Mouse (Mus musculus): Measurements from ENCODE around the gene Golga3. TPM values are rescaled to one million over a fixed set of nuclear protein-coding genes. Genes with fewer than 3 reads are reported as not detected.

Golga3 gene
- polyA plus RNA-seq (2015; fragmentation: Nextera tagmentation; extraction: Ambion mirVana): 7.2 and 10.8 TPM in 2 replicates

GRCm38 (mm10) chr5:110176362-110177020 lies at the start of gene Golga3:
Golga3 (plus strand) TSS chr5:110176701.

GRCm38 (mm10) chr5:110135293-110136086 lies 41.0 kb upstream of the Golga3 start, which contains the start of gene Chfr:
Chfr (plus strand) TSS chr5:110135842.

GRCm38 (mm10) chr5:110230780-110231461 lies 54.4 kb downstream of the Golga3 start, which contains the start of gene Ankle2:
Ankle2 (plus strand) TSS chr5:110231004.

GRCm38 (mm10) chr5:110269141-110270101 lies 92.9 kb downstream of the Golga3 start, which contains the start of gene Pgam5:
Pgam5 (minus strand) TSS chr5:110269913.

Other genes starting within 250 kb of the Golga3 start
- gene Zfp932, start 180.2 kb upstream of the Golga3 start, polyA plus RNA-seq (2015; fragmentation: Nextera tagmentation; extraction: Ambion mirVana): 21.8 and 36.8 TPM in 2 replicates
- gene Gm17655, start 104.2 kb upstream of the Golga3 start, polyA plus RNA-seq (2015; fragmentation: Nextera tagmentation; extraction: Ambion mirVana): 2.0 and 2.4 TPM in 2 replicates
- 0.25 and 0.29 TPM in 2 replicates for gene Gm35315, start 82.3 kb upstream of the Golga3 start, polyA plus RNA-seq (2015; fragmentation: Nextera tagmentation; extraction: Ambion mirVana)
- gene Plcxd1, start 76.7 kb upstream of the Golga3 start, polyA plus RNA-seq (2015; fragmentation: Nextera tagmentation; extraction: Ambion mirVana): 0.44 and 0.55 TPM in 2 replicates
- 29.5 and 29.6 TPM in 2 replicates for gene Gtpbp6, start 68.5 kb upstream of the Golga3 start, polyA plus RNA-seq (2015; fragmentation: Nextera tagmentation; extraction: Ambion mirVana)
- 5.5 and 5.9 TPM in 2 replicates for gene Zfp605, start 66.6 kb upstream of the Golga3 start, polyA plus RNA-seq (2015; fragmentation: Nextera tagmentation; extraction: Ambion mirVana)
- 20.8 and 26.0 TPM in 2 replicates for gene Chfr, start 40.9 kb upstream of the Golga3 start, polyA plus RNA-seq (2015; fragmentation: Nextera tagmentation; extraction: Ambion mirVana)
- gene Ankle2, start 54.3 kb downstream of the Golga3 start, polyA plus RNA-seq (2015; fragmentation: Nextera tagmentation; extraction: Ambion mirVana): 14.0 and 21.3 TPM in 2 replicates
- 33.5 and 48.6 TPM in 2 replicates for gene Pgam5, start 93.2 kb downstream of the Golga3 start, polyA plus RNA-seq (2015; fragmentation: Nextera tagmentation; extraction: Ambion mirVana)
- 10.4 and 11.8 TPM in 2 replicates for gene Pxmp2, start 109.5 kb downstream of the Golga3 start, polyA plus RNA-seq (2015; fragmentation: Nextera tagmentation; extraction: Ambion mirVana)
- 5.2 and 6.4 TPM in 2 replicates for gene Pole, start 109.6 kb downstream of the Golga3 start, polyA plus RNA-seq (2015; fragmentation: Nextera tagmentation; extraction: Ambion mirVana)
- gene P2rx2, start 166.5 kb downstream of the Golga3 start, polyA plus RNA-seq (2015; fragmentation: Nextera tagmentation; extraction: Ambion mirVana): 0.35 and 1.1 TPM in 2 replicates
- gene Lrcol1, start 168.0 kb downstream of the Golga3 start, polyA plus RNA-seq (2015; fragmentation: Nextera tagmentation; extraction: Ambion mirVana): not detected in 2 replicates

Measured in adrenal gland, postnatal 0 days (tissue).